In genomic region chr1:185967227-185967626, GRCm38 (mm10) we compare ENCODE assay signal across 11 mouse cellular contexts.
"Had no signal": no experiment of that assay in that cellular context is flagged by ENCODE, and none has a peak within 500 bp of the region (broad histone marks: within the 10 kb centered on the region; RNA-seq: fewer than 3 reads in every experiment).

No protein-coding gene starts in this region.

- H3K27me3 ChIP-seq: limb, embryonic 15.5 days; liver, embryonic 13.5 days; midbrain, embryonic 13.5 days had no signal

- H3K9me3 ChIP-seq: limb, embryonic 15.5 days; liver, embryonic 13.5 days; midbrain, embryonic 13.5 days had no signal

- H3K9ac ChIP-seq: limb, embryonic 15.5 days; liver, embryonic 13.5 days; liver, postnatal 0 days; midbrain, embryonic 13.5 days had no signal

- H3K27ac ChIP-seq: kidney, postnatal 0 days; limb, embryonic 15.5 days; liver, embryonic 13.5 days; midbrain, embryonic 13.5 days had no signal

- H3K4me2 ChIP-seq: limb, embryonic 15.5 days; liver, embryonic 13.5 days; midbrain, embryonic 13.5 days had no signal

- H3K4me3 ChIP-seq: limb, embryonic 15.5 days; liver, embryonic 13.5 days; midbrain, embryonic 13.5 days had no signal

- DNase-seq: kidney, adult 9 months; kidney, postnatal 36 days; layer of hippocampus, adult 9-11 months; layer of hippocampus, postnatal 36 days; liver, embryonic 13.5 days; liver, postnatal 0 days; right cerebral cortex, postnatal 25 days; thymus, postnatal 36 days had no signal

- H3K36me3 ChIP-seq: limb, embryonic 15.5 days; liver, embryonic 13.5 days; midbrain, embryonic 13.5 days had no signal

- ATAC-seq: liver, postnatal 0 days; midbrain, embryonic 13.5 days had no signal

- H3K4me1 ChIP-seq: liver, embryonic 13.5 days; midbrain, embryonic 13.5 days had no signal
